Mouse (Mus musculus): ENCODE results near the gene Olfr1126. TPM values are rescaled to one million over a fixed set of nuclear protein-coding genes. Genes with fewer than 3 reads are reported as not detected.

Olfr1126 gene
- not detected in 2 replicates for polyA plus RNA-seq (2012; rRNA removed)

GRCm38 (mm10) chr2:87453662-87454061 is at the start of gene Olfr1126:
Gene Olfr1126 (plus strand): TSS chr2:87453962.
- Histone ChIP-seq H3K36me3 (ENCODE audit: control insufficient read depth, insufficient read depth, low read length) (no peaks in the 10 kb centered on the region), H3K4me3 (ENCODE audit: control insufficient read depth, insufficient read depth, low read length) (no peak within 1 kb of the TSS), H3K27me3 (ENCODE audit: control insufficient read depth, insufficient read depth, low read length) (no peaks in the 10 kb centered on the region), H3K27ac (ENCODE audit: control insufficient read depth, insufficient read depth, low read length) (no peak within 1 kb of the TSS), H3K4me1 (replicated peaks; ENCODE audit: control insufficient read depth, insufficient read depth, low read length) (no peaks in the 10 kb centered on the region)
- DNase-seq, result no peak
- TF ChIP-seq CTCF (IDR thresholded peaks at IDR 0.05; ENCODE audit: borderline replicate concordance, control insufficient read depth, extremely low read depth, insufficient read depth, low read length, poor library complexity), result no peak
- TF ChIP-seq POLR2A (IDR thresholded peaks at IDR 0.05; ENCODE audit: control insufficient read depth, extremely low read depth, insufficient read depth, low read length, poor library complexity), result no peak

GRCm38 (mm10) chr2:87416335-87416734 is 37.4 kb upstream of the Olfr1126 start, which contains the start of gene Olfr1123:
Gene Olfr1123 (plus strand): TSS chr2:87416635.
- 91% methylated on average over 1 of the region's 1 CpGs for WGBS
- no peak within 1 kb of the TSS for H3K27ac ChIP-seq (ENCODE audit: control insufficient read depth, insufficient read depth, low read length)
- no peaks in the 10 kb centered on the region for H3K4me1 ChIP-seq (replicated peaks; ENCODE audit: control insufficient read depth, insufficient read depth, low read length)
- H3K4me3 ChIP-seq (ENCODE audit: control insufficient read depth, insufficient read depth, low read length), result no peak within 1 kb of the TSS
- no peak for DNase-seq
- no peaks in the 10 kb centered on the region for H3K36me3 ChIP-seq (ENCODE audit: control insufficient read depth, insufficient read depth, low read length)
- TF ChIP-seq POLR2A (IDR thresholded peaks at IDR 0.05; ENCODE audit: control insufficient read depth, extremely low read depth, insufficient read depth, low read length, poor library complexity) (no peak), CTCF (IDR thresholded peaks at IDR 0.05; ENCODE audit: borderline replicate concordance, control insufficient read depth, extremely low read depth, insufficient read depth, low read length, poor library complexity) (no peak)
- no peaks in the 10 kb centered on the region for H3K27me3 ChIP-seq (ENCODE audit: control insufficient read depth, insufficient read depth, low read length)

- Histone ChIP-seq H3K27me3 (ENCODE audit: control insufficient read depth, insufficient read depth, low read length) (no peaks in the 10 kb centered on the region), H3K27ac (ENCODE audit: control insufficient read depth, insufficient read depth, low read length) (no peak within 1 kb of the TSS), H3K4me3 (ENCODE audit: control insufficient read depth, insufficient read depth, low read length) (no peak within 1 kb of the TSS), H3K36me3 (ENCODE audit: control insufficient read depth, insufficient read depth, low read length) (no peaks in the 10 kb centered on the region), H3K4me1 (replicated peaks; ENCODE audit: control insufficient read depth, insufficient read depth, low read length) (no peaks in the 10 kb centered on the region)
- DNase-seq, result no peak
- WGBS, result 98% methylated on average over 1 of the region's 1 CpGs
- TF ChIP-seq POLR2A (IDR thresholded peaks at IDR 0.05; ENCODE audit: control insufficient read depth, extremely low read depth, insufficient read depth, low read length, poor library complexity) (no peak), CTCF (IDR thresholded peaks at IDR 0.05; ENCODE audit: borderline replicate concordance, control insufficient read depth, extremely low read depth, insufficient read depth, low read length, poor library complexity) (no peak)
These were observed 23.8 kb upstream of the Olfr1126 start, which contains the start of gene Olfr1124 for GRCm38 (mm10) chr2:87429975-87430374. Gene Olfr1124 (plus strand): TSS chr2:87430275.

GRCm38 (mm10) chr2:87437731-87438130 is 16.0 kb upstream of the Olfr1126 start:
- TF ChIP-seq POLR2A (IDR thresholded peaks at IDR 0.05; ENCODE audit: control insufficient read depth, extremely low read depth, insufficient read depth, low read length, poor library complexity) (no peak), CTCF (IDR thresholded peaks at IDR 0.05; ENCODE audit: borderline replicate concordance, control insufficient read depth, extremely low read depth, insufficient read depth, low read length, poor library complexity) (no peak)
- no peaks in the 10 kb centered on the region for H3K36me3 ChIP-seq (ENCODE audit: control insufficient read depth, insufficient read depth, low read length)
- no peak overlapping the region for H3K27ac ChIP-seq (ENCODE audit: control insufficient read depth, insufficient read depth, low read length)
- DNase-seq, result no peak
- no peak overlapping the region for H3K4me3 ChIP-seq (ENCODE audit: control insufficient read depth, insufficient read depth, low read length)
- no peaks in the 10 kb centered on the region for H3K4me1 ChIP-seq (replicated peaks; ENCODE audit: control insufficient read depth, insufficient read depth, low read length)
- 92% methylated on average over 16 of the region's 16 CpGs for WGBS
- no peaks in the 10 kb centered on the region for H3K27me3 ChIP-seq (ENCODE audit: control insufficient read depth, insufficient read depth, low read length)

GRCm38 (mm10) chr2:87461769-87462168 is 8.0 kb downstream of the Olfr1126 start:
- H3K4me1 ChIP-seq (replicated peaks; ENCODE audit: control insufficient read depth, insufficient read depth, low read length), result no peaks in the 10 kb centered on the region
- no peaks in the 10 kb centered on the region for H3K36me3 ChIP-seq (ENCODE audit: control insufficient read depth, insufficient read depth, low read length)
- H3K27ac ChIP-seq (ENCODE audit: control insufficient read depth, insufficient read depth, low read length), result no peak overlapping the region
- H3K27me3 ChIP-seq (ENCODE audit: control insufficient read depth, insufficient read depth, low read length), result no peaks in the 10 kb centered on the region
- 92% methylated on average over 4 of the region's 4 CpGs for WGBS
- TF ChIP-seq POLR2A (IDR thresholded peaks at IDR 0.05; ENCODE audit: control insufficient read depth, extremely low read depth, insufficient read depth, low read length, poor library complexity), result no peak
- no peak for TF ChIP-seq CTCF (IDR thresholded peaks at IDR 0.05; ENCODE audit: borderline replicate concordance, control insufficient read depth, extremely low read depth, insufficient read depth, low read length, poor library complexity)
- no peak overlapping the region for H3K4me3 ChIP-seq (ENCODE audit: control insufficient read depth, insufficient read depth, low read length)
- DNase-seq, result no peak

- Histone ChIP-seq H3K4me3 (ENCODE audit: control insufficient read depth, insufficient read depth, low read length) (no peak overlapping the region), H3K27me3 (ENCODE audit: control insufficient read depth, insufficient read depth, low read length) (no peaks in the 10 kb centered on the region), H3K27ac (ENCODE audit: control insufficient read depth, insufficient read depth, low read length) (no peak overlapping the region), H3K4me1 (replicated peaks; ENCODE audit: control insufficient read depth, insufficient read depth, low read length) (no peaks in the 10 kb centered on the region), H3K36me3 (ENCODE audit: control insufficient read depth, insufficient read depth, low read length) (no peaks in the 10 kb centered on the region)
- no peak for TF ChIP-seq POLR2A (IDR thresholded peaks at IDR 0.05; ENCODE audit: control insufficient read depth, extremely low read depth, insufficient read depth, low read length, poor library complexity)
- DNase-seq, result no peak
These were observed 26.4 kb downstream of the Olfr1126 start for GRCm38 (mm10) chr2:87480207-87480606.

GRCm38 (mm10) chr2:87481158-87481557 is 27.4 kb downstream of the Olfr1126 start:
- no peak for TF ChIP-seq CTCF (IDR thresholded peaks at IDR 0.05; ENCODE audit: borderline replicate concordance, control insufficient read depth, extremely low read depth, insufficient read depth, low read length, poor library complexity)
- TF ChIP-seq POLR2A (IDR thresholded peaks at IDR 0.05; ENCODE audit: control insufficient read depth, extremely low read depth, insufficient read depth, low read length, poor library complexity), result no peak
- WGBS, result 88% methylated on average over 4 of the region's 4 CpGs

More at GRCm38 (mm10) chr2:87481158-87481557, 27.4 kb downstream of the Olfr1126 start:
- no peaks in the 10 kb centered on the region for H3K36me3 ChIP-seq (ENCODE audit: control insufficient read depth, insufficient read depth, low read length)
- no peaks in the 10 kb centered on the region for H3K27me3 ChIP-seq (ENCODE audit: control insufficient read depth, insufficient read depth, low read length)
- DNase-seq, result no peak
- H3K4me1 ChIP-seq (replicated peaks; ENCODE audit: control insufficient read depth, insufficient read depth, low read length), result no peaks in the 10 kb centered on the region
- no peak overlapping the region for H3K27ac ChIP-seq (ENCODE audit: control insufficient read depth, insufficient read depth, low read length)
- H3K4me3 ChIP-seq (ENCODE audit: control insufficient read depth, insufficient read depth, low read length), result no peak overlapping the region

All from thymus, adult 2 months (tissue).